Mouse (Mus musculus): ENCODE measurements around the gene Fkbp1a. TPM values are rescaled to one million over a fixed set of nuclear protein-coding genes. Genes with fewer than 3 reads are reported as not detected.
A peak's percentile ranks its signal among the peaks of the same experiment; 100 is the strongest.

Gene Fkbp1a
- polyA plus RNA-seq, 1 experiment from 2014 or later = 244 TPM

DNA sequence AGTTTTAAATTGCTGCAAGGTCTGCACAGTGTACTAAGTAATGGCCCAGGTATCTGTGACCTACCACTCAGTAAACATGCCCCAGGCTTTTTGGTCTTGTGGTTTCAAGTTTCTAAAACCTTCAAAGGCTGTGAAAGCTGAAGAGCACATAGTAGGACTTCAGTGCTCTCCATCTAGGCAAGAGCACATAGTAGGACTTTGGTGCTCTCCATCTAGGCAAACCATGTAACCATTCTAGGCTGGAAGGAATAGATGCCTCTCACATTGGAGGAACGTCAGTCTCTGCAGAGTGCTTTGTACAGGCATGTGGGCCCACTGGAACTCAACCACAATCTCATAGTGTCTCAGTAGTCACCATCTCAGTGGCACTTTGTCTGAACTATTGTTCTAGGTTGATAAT, 21.7 kb downstream of the Fkbp1a start:
- Histone ChIP-seq H3K9me3 (replicated peaks) (no peaks in the 10 kb centered on the region), H3K27ac (no peak overlapping the region), H3K4me1 (peaks cover 8% of the 10 kb centered on the region; the same call in 1 of the 2 replicates), H3K36me3 (peaks cover 48% of the 10 kb centered on the region), H3K4me3 (no peak overlapping the region), H3K9ac (no peak overlapping the region), H3K4me2 (no peak overlapping the region), H3K27me3 (replicated peaks) (no peaks in the 10 kb centered on the region)
- no peak for ATAC-seq
- 63% methylated on average over 1 of the region's 1 CpGs for WGBS (ENCODE audit: insufficient replicate concordance)

DNA sequence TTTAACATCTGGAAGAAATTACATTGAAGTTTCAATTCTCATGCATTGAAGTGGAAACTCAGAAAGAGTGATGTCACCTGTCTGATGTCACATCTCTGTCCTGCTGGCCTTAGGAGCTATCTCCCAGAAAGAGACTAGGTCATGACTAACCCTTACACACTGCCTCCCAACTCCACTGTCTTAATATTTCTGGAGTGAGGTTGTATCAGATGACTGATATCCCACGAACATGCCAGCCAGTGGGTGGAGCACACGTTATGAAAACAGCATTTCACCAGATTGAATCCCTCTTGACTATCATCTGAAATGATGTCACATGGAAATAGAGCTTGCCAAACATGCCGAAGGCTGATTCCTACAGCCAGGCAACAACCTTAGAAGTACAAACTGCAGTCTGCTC, 22.7 kb downstream of the Fkbp1a start:
- H3K4me2 ChIP-seq = no peak overlapping the region
- no peak overlapping the region for H3K4me3 ChIP-seq
- peaks cover 38% of the 10 kb centered on the region for H3K36me3 ChIP-seq
- no peaks in the 10 kb centered on the region for H3K27me3 ChIP-seq (replicated peaks)
- ATAC-seq = no peak
- H3K9ac ChIP-seq = no peak overlapping the region
- H3K27ac ChIP-seq = no peak overlapping the region
- peaks cover 8% of the 10 kb centered on the region; the same call in 1 of the 2 replicates for H3K4me1 ChIP-seq
- no peaks in the 10 kb centered on the region for H3K9me3 ChIP-seq (replicated peaks)
- 55% methylated on average over 3 of the region's 3 CpGs for WGBS (ENCODE audit: insufficient replicate concordance)

- Histone ChIP-seq H3K9ac (no peak overlapping the region), H3K36me3 (peaks cover 19% of the 10 kb centered on the region), H3K4me3 (no peak overlapping the region), H3K9me3 (replicated peaks) (no peaks in the 10 kb centered on the region), H3K27me3 (replicated peaks) (no peaks in the 10 kb centered on the region), H3K27ac (no peak overlapping the region), H3K4me2 (no peak overlapping the region), H3K4me1 (peaks cover 8% of the 10 kb centered on the region; the same call in 1 of the 2 replicates)
- ATAC-seq = no peak
- WGBS (ENCODE audit: insufficient replicate concordance) = 72% methylated on average over 6 of the region's 6 CpGs
Observed at GRCm38 (mm10) chr2:151566856-151567255, 24.6 kb downstream of the Fkbp1a start.

DNA sequence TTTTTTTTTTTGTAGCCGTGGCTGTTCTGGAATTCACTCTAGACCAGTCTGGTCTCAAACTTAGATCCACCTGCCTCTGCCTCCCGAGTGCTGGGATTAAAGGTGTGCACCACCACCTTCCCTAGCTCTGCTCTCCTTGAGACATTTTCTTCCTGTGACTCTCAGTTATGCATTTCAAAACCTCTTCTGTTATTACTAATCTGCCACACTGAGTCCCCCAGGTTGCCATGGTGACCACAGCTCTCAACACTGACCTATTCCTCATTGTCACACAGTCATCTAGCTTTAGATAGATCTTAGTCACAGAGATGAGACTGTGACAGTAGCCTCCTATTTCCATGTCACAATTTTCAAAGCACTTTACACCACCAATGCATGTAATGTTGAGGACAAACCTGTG, 27.2 kb downstream of the Fkbp1a start:
- no peak for ATAC-seq
- Histone ChIP-seq H3K27ac (no peak overlapping the region), H3K4me2 (no peak overlapping the region), H3K4me3 (no peak overlapping the region), H3K9ac (no peak overlapping the region), H3K4me1 (no peaks in the 10 kb centered on the region), H3K9me3 (replicated peaks) (no peaks in the 10 kb centered on the region), H3K27me3 (replicated peaks) (peaks cover 7% of the 10 kb centered on the region; the same call in 1 of the 2 replicates), H3K36me3 (peaks cover 3% of the 10 kb centered on the region; the same call in 1 of the 2 replicates)
- 47% methylated on average over 2 of the region's 2 CpGs for WGBS (ENCODE audit: insufficient replicate concordance)

DNA sequence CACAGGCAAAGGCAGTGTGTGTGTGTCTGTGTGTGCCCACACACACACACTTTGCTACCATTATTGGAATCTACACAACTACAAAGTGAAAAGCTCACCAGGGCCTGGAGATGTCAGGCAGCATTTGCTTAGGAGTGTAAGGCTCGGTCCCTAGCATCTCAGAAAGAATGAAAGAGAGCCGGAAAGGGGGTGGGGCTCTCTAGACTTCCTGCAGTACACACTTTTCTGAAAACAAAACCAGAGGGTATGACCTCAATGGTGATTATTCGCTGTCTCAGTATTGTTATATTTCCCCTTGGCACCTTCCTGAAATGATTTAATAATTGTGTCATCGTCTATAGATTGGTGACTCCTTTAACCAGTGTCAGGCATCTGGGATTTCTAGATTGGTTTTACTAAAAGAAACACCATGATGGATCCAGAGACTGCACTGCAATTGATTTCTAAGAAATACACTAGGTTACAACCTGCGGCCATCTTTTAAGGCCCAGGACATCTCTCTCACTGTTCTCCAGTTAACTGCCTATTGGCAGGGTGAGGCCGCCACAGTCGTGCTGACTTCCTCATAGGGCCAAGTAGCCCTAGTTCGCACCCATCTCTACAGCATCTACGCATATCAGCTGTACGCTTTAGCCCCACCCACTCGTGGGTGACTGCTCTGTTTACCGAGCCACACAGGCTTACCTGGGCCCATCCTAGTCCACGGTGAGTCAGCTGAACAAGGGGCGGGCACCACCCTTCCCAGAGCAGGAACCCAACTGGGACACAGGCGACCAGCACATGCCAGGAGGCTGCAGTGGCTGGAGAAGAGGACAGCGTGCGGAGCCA, 29.8 kb downstream of the Fkbp1a start, which contains the start of gene Sdcbp2:
TSS of gene Sdcbp2 (plus strand) at position 750 of the 828 bp plus-strand sequence.
- H3K4me3 ChIP-seq = no peak within 1 kb of the TSS
- H3K4me2 ChIP-seq = no peak within 1 kb of the TSS

GRCm38 (mm10) chr2:151573667-151574066, 31.4 kb downstream of the Fkbp1a start:
- H3K9ac ChIP-seq = no peak overlapping the region

More for the DNA sequence above, 29.8 kb downstream of the Fkbp1a start, which contains the start of gene Sdcbp2:
- H3K9me3 ChIP-seq (replicated peaks) = no peaks in the 10 kb centered on the region
- no peak within 1 kb of the TSS for H3K9ac ChIP-seq
- H3K36me3 ChIP-seq = no peaks in the 10 kb centered on the region
- H3K27me3 ChIP-seq (replicated peaks) = peaks cover 11% of the 10 kb centered on the region; the same call in 1 of the 2 replicates
- no peak for ATAC-seq
- H3K4me1 ChIP-seq = peaks cover 14% of the 10 kb centered on the region; the same call in 1 of the 2 replicates
- H3K27ac ChIP-seq = no peak within 1 kb of the TSS
- 52% methylated on average over 17 of the region's 17 CpGs for WGBS (ENCODE audit: insufficient replicate concordance)

DNA sequence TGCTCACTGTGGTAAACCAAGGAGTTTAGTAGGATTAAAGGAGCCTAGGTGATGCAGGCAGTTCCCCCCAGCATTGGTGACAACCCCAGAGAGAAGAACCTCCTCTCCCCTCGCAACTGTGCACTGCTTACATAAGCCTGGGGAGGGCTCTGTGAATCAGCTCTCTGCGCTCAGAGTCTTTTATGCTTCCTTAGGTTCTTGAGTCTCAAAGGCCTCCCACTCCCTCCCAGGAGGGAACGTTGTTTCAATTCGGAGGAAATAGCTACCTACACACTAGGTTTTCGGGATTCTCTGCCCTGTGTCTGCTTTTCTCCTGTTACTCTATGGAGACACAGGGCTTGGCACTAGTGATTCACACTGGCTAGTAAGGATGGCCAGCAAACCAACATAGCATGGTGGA, 32.3 kb downstream of the Fkbp1a start:
- H3K4me1 ChIP-seq = peaks cover 14% of the 10 kb centered on the region; the same call in 1 of the 2 replicates
- H3K9me3 ChIP-seq (replicated peaks) = no peaks in the 10 kb centered on the region
- H3K9ac ChIP-seq = no peak overlapping the region
- 69% methylated on average over 5 of the region's 5 CpGs for WGBS (ENCODE audit: insufficient replicate concordance)
- no peak overlapping the region for H3K4me3 ChIP-seq
- no peaks in the 10 kb centered on the region for H3K36me3 ChIP-seq
- H3K4me2 ChIP-seq = no peak overlapping the region
- no peak for ATAC-seq
- H3K27ac ChIP-seq = no peak overlapping the region
- H3K27me3 ChIP-seq (replicated peaks) = peaks cover 11% of the 10 kb centered on the region; the same call in 1 of the 2 replicates

More at GRCm38 (mm10) chr2:151573667-151574066, 31.4 kb downstream of the Fkbp1a start:
- no peak for ATAC-seq
- no peaks in the 10 kb centered on the region for H3K9me3 ChIP-seq (replicated peaks)
- 59% methylated on average over 3 of the region's 3 CpGs for WGBS (ENCODE audit: insufficient replicate concordance)
- H3K4me3 ChIP-seq = no peak overlapping the region
- H3K36me3 ChIP-seq = no peaks in the 10 kb centered on the region
- H3K4me1 ChIP-seq = peaks cover 14% of the 10 kb centered on the region; the same call in 1 of the 2 replicates
- no peak overlapping the region for H3K4me2 ChIP-seq
- H3K27me3 ChIP-seq (replicated peaks) = peaks cover 11% of the 10 kb centered on the region; the same call in 1 of the 2 replicates
- H3K27ac ChIP-seq = no peak overlapping the region

- H3K4me1 ChIP-seq = peaks cover 14% of the 10 kb centered on the region; the same call in 1 of the 2 replicates
- H3K27me3 ChIP-seq (replicated peaks) = peaks cover 11% of the 10 kb centered on the region; the same call in 1 of the 2 replicates
- no peaks in the 10 kb centered on the region for H3K9me3 ChIP-seq (replicated peaks)
- H3K27ac ChIP-seq = no peak overlapping the region
- ATAC-seq = no peak
- 27% methylated on average over 7 of the region's 7 CpGs for WGBS (ENCODE audit: insufficient replicate concordance)
- H3K4me2 ChIP-seq = peak overlapping the region; percentile 78
- H3K36me3 ChIP-seq = no peaks in the 10 kb centered on the region
- no peak overlapping the region for H3K9ac ChIP-seq
- peak overlapping the region; percentile 50; the same call in 1 of the 2 replicates for H3K4me3 ChIP-seq
Observed at GRCm38 (mm10) chr2:151575119-151575698, 32.9 kb downstream of the Fkbp1a start.

GRCm38 (mm10) chr2:151575699-151576389, 33.6 kb downstream of the Fkbp1a start:
- WGBS (ENCODE audit: insufficient replicate concordance) = 2% methylated on average over 38 of the region's 38 CpGs
- no peaks in the 10 kb centered on the region for H3K36me3 ChIP-seq
- H3K27me3 ChIP-seq (replicated peaks) = peaks cover 11% of the 10 kb centered on the region; the same call in 1 of the 2 replicates
- no peaks in the 10 kb centered on the region for H3K9me3 ChIP-seq (replicated peaks)
- H3K9ac ChIP-seq = peak overlapping the region; percentile 44
- peaks cover 14% of the 10 kb centered on the region; the same call in 1 of the 2 replicates for H3K4me1 ChIP-seq
- H3K4me3 ChIP-seq = peak overlapping the region; percentile 50
- peak; percentile 73 for ATAC-seq
- H3K27ac ChIP-seq = no peak overlapping the region
- peak overlapping the region; percentile 78 for H3K4me2 ChIP-seq

- no peak overlapping the region for H3K4me2 ChIP-seq
- peaks cover 5% of the 10 kb centered on the region; the same call in 1 of the 2 replicates for H3K27me3 ChIP-seq (replicated peaks)
- WGBS (ENCODE audit: insufficient replicate concordance) = 67% methylated on average over 4 of the region's 4 CpGs
- no peak overlapping the region for H3K4me3 ChIP-seq
- H3K36me3 ChIP-seq = no peaks in the 10 kb centered on the region
- H3K27ac ChIP-seq = no peak overlapping the region
- H3K9ac ChIP-seq = no peak overlapping the region
- no peak for ATAC-seq
- H3K9me3 ChIP-seq (replicated peaks) = no peaks in the 10 kb centered on the region
- peaks cover 14% of the 10 kb centered on the region; the same call in 1 of the 2 replicates for H3K4me1 ChIP-seq
Observed at GRCm38 (mm10) chr2:151579183-151579582, 36.9 kb downstream of the Fkbp1a start.

- Histone ChIP-seq H3K4me2 (no peak overlapping the region), H3K9ac (no peak overlapping the region), H3K4me3 (no peak overlapping the region), H3K27ac (no peak overlapping the region), H3K4me1 (peaks cover 7% of the 10 kb centered on the region; the same call in 1 of the 2 replicates), H3K9me3 (replicated peaks) (no peaks in the 10 kb centered on the region), H3K36me3 (no peaks in the 10 kb centered on the region), H3K27me3 (replicated peaks) (peaks cover 5% of the 10 kb centered on the region; the same call in 1 of the 2 replicates)
- 7% methylated on average over 1 of the region's 1 CpGs for WGBS (ENCODE audit: insufficient replicate concordance)
- ATAC-seq = no peak
Observed at GRCm38 (mm10) chr2:151580945-151581344, 38.7 kb downstream of the Fkbp1a start.
